ENCODE assay signal across 11 mouse cellular contexts in genomic region chr3:121646364-121647048, GRCm38 (mm10). TPM values are rescaled to one million over a fixed set of nuclear protein-coding genes. Genes with fewer than 3 reads are reported as not detected.
DNase-seq lines count a peak whose midpoint lies in the region; ATAC-seq and TF ChIP-seq lines count a peak whose summit lies in the region.
"Had no signal": no experiment of that assay in that cellular context is flagged by ENCODE, and none has a peak within 500 bp of the region (broad histone marks: within the 10 kb centered on the region; RNA-seq: fewer than 3 reads in every experiment).

No protein-coding gene starts in this region.

- H3K4me2 ChIP-seq in heart, embryonic 13.5 days: no peak overlapping the region

- TF ChIP-seq CTCF in testis, adult 2 months (IDR thresholded peaks at IDR 0.05; ENCODE audit: control insufficient read depth, insufficient read depth, insufficient replicate concordance, low read depth, low read length): no peak

- H3K9ac ChIP-seq in heart, embryonic 13.5 days: peak overlapping the region; percentile 54; the same call in 1 of the 2 replicates

- H3K27me3 ChIP-seq in heart, embryonic 13.5 days (replicated peaks): no peaks in the 10 kb centered on the region
- no peaks in the 10 kb centered on the region for H3K27me3 ChIP-seq in testis, adult 2 months (ENCODE audit: control insufficient read depth, insufficient read depth, low read length)

- no peak for TF ChIP-seq POLR2A in testis, adult 2 months (IDR thresholded peaks at IDR 0.05; ENCODE audit: control insufficient read depth, low read depth, low read length)

- DNase-seq in ovary, adult 18-20 months (ENCODE audit: low spot score): peak; percentile 78
- DNase-seq in ovary, postnatal 10 days (ENCODE audit: low spot score): no peak
- DNase-seq in kidney, postnatal 36 days: peak; percentile 68 to 79
- no peak for DNase-seq in spleen, postnatal 4 days (ENCODE audit: low spot score in 2 of 2)
- DNase-seq in layer of hippocampus, postnatal 25 days (ENCODE audit: extremely low spot score in 1 of 2, low spot score in 1 of 2): no peak
- DNase-seq in B cell, adult 2 months: no peak
- DNase-seq: left cerebral cortex, postnatal 4 days had no signal

- 36% methylated on average over 9 of the region's 9 CpGs for WGBS in heart, embryonic 13.5 days

- no peak for ATAC-seq in heart, embryonic 13.5 days (ENCODE audit: extremely low read depth, insufficient number of reproducible peaks, low FRiP score, low TSS enrichment)

- H3K4me1 ChIP-seq in heart, embryonic 13.5 days: peaks cover 47% of the 10 kb centered on the region
- no peaks in the 10 kb centered on the region; the same call in 1 of the 2 replicates for H3K4me1 ChIP-seq in testis, adult 2 months (ENCODE audit: control insufficient read depth, insufficient read depth, low read length)

- H3K27ac ChIP-seq in heart, embryonic 13.5 days (replicated peaks): peak overlapping the region; percentile 41
- H3K27ac ChIP-seq in testis, adult 2 months (ENCODE audit: control insufficient read depth, insufficient read depth, low read depth, low read length): peak overlapping the region; percentile 69

- H3K4me3 ChIP-seq in heart, embryonic 13.5 days: no peak overlapping the region
- H3K4me3 ChIP-seq in testis, adult 2 months (ENCODE audit: control insufficient read depth, low read depth, low read length): no peak overlapping the region
- H3K4me3 ChIP-seq: erythroblast, embryonic 14.5 days had no signal

- H3K36me3 ChIP-seq in heart, embryonic 13.5 days: no peaks in the 10 kb centered on the region
- H3K36me3 ChIP-seq in testis, adult 2 months (ENCODE audit: control insufficient read depth, insufficient read depth, low read length): no peaks in the 10 kb centered on the region

- no peaks in the 10 kb centered on the region for H3K9me3 ChIP-seq in heart, embryonic 13.5 days

RNA-seq across cellular contexts. Expression of gene 4930432M17Rik, which starts 24.1 kb away (rescaled TPM):
- polyA plus RNA-seq in heart, embryonic 13.5 days (2015; fragmentation: Nextera tagmentation; extraction: Ambion mirVana): not detected in 2 replicates
- polyA plus RNA-seq in testis, adult 2 months (2012; rRNA removed): not detected in 2 replicates
- not detected for total RNA-seq in layer of hippocampus, postnatal 25 days (2021)
- total RNA-seq: left cerebral cortex, postnatal 4 days had no signal
- polyA plus RNA-seq: erythroblast, embryonic 14.5 days; neural tube, embryonic 14.5 days had no signal

Comparison
In these comparisons a context has a peak if more than half of its experiments do, and no peak if none do; other contexts are left out.
1. DNase-seq: peak in ovary, adult 18-20 months (single experiment) and kidney, postnatal 36 days (2 of 2); none in ovary, postnatal 10 days (single experiment), spleen, postnatal 4 days (0 of 2), layer of hippocampus, postnatal 25 days (0 of 2) and B cell, adult 2 months (0 of 2).